Mouse (Mus musculus) fat pad, adult 2 months (tissue): ENCODE measurements around the gene Sez6.

ENCODE experiments used
- DNase-seq: peaks from one replicate; pipeline ENCODE4 v3.0.0-alpha.2; 2011; ENCODE audit warnings: low read depth, low spot score; ENCODE audit errors: extremely low read depth

The Sez6 gene

DNA sequence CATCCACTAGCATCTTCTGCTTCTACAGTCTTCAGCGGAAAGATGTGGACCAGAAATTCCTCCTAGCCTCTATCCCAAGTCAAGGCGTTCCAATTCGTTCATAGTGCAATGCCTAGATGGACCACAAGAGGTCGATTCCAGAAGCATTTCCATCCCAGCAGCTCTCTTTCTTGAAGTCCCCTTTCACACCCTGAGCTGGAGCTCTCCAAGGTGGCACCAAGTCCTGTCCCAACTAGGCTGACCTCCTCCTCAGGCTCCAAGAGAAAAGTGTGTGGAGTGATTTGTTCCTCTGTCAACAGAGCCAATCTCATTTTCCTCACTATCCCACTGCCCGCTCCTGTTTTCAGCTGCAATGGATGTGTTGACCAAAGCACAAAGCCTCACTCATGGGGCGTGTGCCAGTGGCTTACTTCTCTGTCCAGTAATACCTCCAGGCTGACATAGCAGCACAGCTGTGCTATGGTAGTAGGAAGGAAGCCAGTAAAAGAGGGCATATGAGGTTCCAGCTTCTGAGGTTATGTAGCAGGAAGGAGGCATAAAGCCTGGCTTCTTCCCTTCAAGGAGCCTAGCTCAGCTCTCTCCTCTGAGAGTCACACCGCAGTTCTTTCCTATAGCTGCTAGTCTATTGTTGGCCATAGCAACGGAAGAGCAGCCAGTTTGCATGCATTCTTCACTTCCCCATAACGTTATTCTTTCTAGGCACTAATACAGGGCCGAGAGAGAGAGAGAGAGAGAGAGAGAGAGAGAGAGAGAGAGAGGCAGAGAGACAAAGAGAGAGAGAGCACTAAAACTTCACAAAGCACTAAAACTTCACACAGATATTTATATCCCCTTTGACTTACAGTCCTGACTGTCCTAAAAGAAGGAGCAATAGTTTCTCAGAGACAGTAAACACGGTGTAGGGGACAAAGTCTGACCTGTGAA lies 49.9 kb downstream of the Sez6 start:
- DNase-seq = no peak

GRCm38 (mm10) chr11:77981609-77982440 lies 51.2 kb downstream of the Sez6 start:
- DNase-seq = peak; percentile 100

GRCm38 (mm10) chr11:77982441-77982905 lies 51.9 kb downstream of the Sez6 start, which contains the start of gene Phf12:
TSS of gene Phf12 (plus strand) at chr11:77982754.
- DNase-seq = peak; percentile 75

DNA sequence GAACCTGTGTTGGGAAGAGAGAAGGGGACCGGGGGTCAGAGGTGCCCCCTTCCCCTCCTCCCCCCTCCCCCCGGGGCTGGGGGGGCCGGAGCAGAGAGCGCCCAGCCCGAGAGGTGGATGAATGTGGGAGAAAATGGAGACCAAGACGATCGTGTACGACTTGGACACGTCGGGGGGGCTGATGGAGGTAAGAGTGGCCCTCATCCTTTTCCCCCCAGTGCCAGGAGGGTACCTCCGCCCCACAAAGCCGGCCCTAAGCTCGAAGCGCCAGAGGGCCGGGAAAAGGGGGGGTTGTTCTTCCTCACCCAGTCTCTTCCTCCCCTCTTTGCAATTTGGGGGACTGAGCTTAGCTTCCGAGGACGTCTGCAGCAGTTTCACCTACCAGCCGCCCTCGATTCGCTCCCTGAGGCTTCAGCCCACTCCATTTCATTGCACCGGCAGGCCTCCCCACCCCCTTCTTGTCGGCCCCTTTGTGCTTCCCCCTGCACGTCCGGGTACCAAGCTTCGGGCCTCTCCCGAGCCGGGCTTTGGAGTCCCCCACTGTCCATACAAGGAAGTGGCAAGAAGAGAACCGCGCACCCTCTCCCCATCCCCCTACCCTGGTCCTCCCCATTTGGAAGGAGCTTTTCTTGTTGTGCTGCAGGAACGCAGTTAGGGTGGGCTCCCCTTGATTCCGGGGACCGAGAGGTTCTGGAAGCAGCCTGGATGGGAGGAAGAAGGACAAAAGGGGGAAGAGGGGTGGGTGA lies 52.8 kb downstream of the Sez6 start:
- no peak for DNase-seq

DNA sequence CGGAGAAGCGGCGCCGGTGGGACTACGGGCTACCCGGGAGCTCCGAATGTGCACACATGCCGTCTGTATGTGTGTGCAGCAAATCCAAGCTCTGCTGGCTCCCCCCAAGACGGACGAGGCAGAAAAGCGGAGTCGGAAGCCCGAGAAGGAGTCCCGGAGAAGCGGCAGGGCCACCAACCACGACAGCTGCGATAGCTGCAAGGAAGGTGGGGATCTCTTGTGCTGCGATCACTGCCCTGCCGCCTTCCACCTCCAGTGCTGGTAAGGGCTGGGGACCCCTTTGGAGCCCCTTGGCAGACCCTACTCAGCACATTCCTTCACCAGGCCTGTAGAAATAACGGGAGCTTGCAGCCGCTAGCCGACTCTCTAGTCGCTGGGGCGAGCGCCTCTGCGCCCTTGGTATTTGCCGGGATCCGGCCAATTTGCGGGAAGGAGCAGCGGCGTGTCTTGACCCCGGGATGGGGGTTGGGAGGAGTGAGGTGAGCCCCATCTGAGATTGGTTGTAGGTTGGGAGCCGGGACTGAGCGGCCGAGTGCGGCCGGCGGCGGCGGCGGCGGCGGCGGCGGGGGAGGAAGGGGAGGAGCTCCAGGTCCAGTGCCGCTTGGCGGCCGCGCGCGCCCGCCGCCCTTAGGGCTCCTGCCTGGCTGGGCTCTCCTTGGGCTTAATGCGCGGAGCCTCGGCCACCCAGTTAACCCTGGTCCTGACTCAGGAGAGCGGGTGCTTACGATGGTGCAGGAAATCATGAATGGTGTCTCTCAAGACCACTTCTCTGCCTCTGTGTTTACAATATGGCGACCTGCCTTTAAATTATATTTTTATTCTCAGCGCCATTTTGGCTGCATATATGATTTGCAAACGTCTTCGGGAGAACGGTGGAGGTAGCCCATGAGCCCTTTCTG lies 53.6 kb downstream of the Sez6 start:
- no peak for DNase-seq

GRCm38 (mm10) chr11:77984836-77985231 lies 54.2 kb downstream of the Sez6 start:
- DNase-seq = no peak

DNA sequence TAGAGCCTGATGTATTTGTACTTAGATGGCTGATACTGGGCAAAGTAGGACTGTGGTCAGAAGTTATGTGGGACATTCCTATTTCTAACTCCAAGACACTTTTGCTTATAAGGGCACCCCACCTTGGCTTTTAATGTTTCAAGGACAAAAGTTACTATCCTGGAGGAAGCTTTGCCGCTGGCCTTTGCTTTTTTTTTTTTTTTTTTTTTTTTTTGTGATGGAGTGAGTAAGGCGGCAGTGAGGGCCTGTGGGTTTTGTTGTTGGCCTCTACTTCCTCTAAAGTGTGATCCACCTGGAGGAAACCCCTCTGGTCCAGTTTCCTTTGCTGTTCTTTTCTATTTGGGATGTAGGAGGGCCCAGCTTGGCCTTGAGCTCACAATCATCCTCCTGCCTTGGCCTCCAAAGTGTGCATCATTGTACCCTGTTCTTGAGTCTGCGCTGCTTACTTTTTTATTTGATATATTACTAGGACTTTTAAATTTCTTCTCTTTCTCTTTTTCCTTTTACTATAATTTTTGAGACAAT lies 55.0 kb downstream of the Sez6 start:
- no peak for DNase-seq

DNA sequence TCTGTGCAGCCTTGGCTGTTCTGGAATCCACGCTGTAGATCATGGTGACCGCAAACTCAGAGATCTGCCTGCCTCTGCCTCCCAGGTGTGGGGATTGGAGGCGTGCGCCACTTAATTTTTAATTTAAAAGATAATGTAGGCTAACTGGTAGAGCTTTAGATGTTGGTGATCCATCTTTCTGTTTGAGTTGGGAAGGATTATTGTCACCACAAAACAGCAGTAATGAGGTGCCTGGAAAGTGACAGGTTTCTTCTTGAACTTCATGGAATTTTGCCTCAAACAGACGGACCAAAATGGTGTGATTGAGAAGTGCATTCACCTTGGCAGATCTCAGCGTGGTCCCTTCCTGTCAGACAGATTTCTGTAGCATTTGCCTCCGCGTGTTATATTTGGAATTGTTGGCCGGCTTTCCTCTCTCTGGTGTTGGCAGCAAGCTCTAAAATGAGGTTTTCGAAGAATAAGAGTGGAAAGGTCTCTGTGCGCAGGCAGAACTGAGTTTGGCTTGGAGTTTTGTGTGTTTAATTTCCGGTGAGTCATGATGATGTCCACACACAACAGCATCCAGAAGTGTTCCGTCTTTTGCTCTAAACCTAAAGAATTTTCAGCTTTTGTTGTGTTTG lies 58.6 kb downstream of the Sez6 start:
- DNase-seq = no peak

DNA sequence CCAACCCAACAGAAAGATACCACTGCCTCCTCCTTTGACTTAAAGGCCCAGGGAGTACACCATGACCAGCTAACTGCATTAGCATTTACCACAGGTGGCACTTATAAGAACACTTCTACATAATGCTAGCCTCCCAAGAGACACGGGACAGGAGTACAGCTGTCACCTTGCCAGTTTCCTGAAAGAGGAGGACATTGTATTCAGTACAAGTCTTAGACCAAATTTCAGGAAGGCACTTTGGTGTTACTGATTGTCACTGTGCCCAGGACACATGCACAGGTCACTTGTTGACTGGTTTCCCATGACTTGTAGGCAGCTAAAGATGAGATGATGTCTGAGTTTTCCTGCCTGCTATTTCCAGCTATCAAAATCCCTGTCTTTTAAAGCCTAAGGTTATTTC lies 65.0 kb downstream of the Sez6 start:
- DNase-seq = no peak

DNA sequence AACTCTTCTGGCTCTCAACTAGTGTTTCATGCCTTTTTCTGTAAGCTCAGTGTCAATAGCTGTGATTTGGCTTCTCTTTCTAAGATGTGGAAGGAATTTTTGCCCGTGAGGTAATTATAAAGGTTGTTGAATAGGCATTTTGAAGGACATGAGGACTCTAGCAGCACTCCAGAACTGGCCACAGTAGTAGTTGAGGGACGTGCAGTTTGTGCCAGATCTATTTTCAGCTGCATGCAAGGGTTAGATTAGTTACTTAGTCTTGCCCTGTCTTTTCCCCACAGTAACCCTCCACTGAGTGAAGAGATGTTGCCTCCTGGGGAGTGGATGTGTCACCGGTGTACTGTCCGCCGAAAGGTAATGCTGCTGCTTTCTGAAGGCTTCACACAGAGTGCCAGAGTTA lies 75.8 kb downstream of the Sez6 start:
- DNase-seq = no peak

DNA sequence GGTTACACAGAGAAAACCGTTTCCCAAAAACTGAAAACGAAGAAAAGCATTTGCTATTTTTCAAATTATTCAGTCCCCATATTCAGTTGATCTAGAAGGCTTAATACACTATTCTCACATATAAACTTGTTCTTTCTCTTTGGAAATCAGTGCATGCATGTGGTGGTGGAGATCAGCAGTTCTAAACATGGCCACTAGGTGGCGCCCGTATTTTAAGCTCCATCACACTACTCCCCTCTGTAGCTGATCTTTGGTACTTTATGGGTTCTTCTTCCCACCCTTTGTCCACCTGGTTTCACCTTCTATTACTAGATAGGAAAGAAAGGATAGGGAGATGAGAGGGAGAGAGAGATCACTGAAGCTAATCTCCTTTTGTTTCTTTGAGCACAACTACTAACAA lies 89.1 kb downstream of the Sez6 start:
- no peak for DNase-seq

DNA sequence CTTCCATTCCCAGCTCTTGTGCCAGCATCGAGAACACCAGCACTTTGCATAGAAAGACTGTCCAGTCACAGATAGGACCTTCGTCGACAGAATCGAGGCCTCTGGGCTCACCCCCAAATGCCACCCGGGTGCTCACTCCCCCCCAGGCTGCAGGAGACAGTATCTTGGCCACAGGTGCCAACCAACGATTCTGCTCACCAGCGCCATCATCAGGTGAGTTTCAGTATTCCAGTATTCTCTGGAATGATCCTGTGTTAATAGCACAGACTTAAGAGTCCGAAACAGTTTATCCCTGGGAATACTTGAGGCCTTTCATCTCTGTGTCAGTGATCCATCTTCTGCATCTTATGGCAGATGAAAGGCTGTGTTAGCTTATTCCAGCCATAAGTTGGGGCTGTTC lies 93.0 kb downstream of the Sez6 start:
- no peak for DNase-seq
